Mouse (Mus musculus) CH12.LX (cell line): ENCODE results near the gene Rbp4. TPM values are rescaled to one million over a fixed set of nuclear protein-coding genes. Genes with fewer than 3 reads are reported as not detected.

ENCODE experiments used
- DNase-seq: peaks from one replicate; pipeline ENCODE4 v3.0.0-alpha.2; 2013; ENCODE audit errors: extremely low read depth
- H3K27ac ChIP-seq: 2 replicates; pipeline ENCODE4 v1.5.1; 2012; ENCODE audit warnings: low read depth, mild to moderate bottlenecking, control low read depth, moderate library complexity; ENCODE audit not compliant: insufficient read depth
- H3K27me3 ChIP-seq: replicated peaks from 2 replicates; pipeline ENCODE3; 2012; ENCODE audit warnings: inconsistent platforms
- H3K36me3 ChIP-seq, 2 experiments: replicated peaks in 1 of 2; 2 replicates each; pipeline versions ENCODE3 to v1.6.1; 2012; ENCODE audit warnings: inconsistent platforms in 1 of 2, low read length in 1 of 2, mild to moderate bottlenecking in 1 of 2, mixed read lengths in 1 of 2, moderate library complexity in 1 of 2; ENCODE audit not compliant: control insufficient read depth in 1 of 2, insufficient read depth in 1 of 2
- H3K4me1 ChIP-seq, 2 experiments: 2 replicates each; pipeline ENCODE4 v1.6.1; 2012; ENCODE audit warnings: inconsistent platforms in 1 of 2, moderate library complexity in 1 of 2; ENCODE audit not compliant: insufficient read depth in 2 of 2, control insufficient read depth in 1 of 2
- H3K4me2 ChIP-seq: 2 replicates; pipeline ENCODE4 v1.6.1; 2012; ENCODE audit warnings: low read depth, mild to moderate bottlenecking, control low read depth; ENCODE audit not compliant: poor library complexity, insufficient read depth, severe bottlenecking
- H3K4me3 ChIP-seq, 3 experiments: fragments of 150-350 bp in 1 of 3; sonication (generic) in 1 of 3; replicated peaks in 1 of 3; 2 replicates each; pipeline versions ENCODE3 to v1.5.1; 2011 to 2012; ENCODE audit warnings: low read depth in 2 of 3, low read length in 2 of 3, mild to moderate bottlenecking in 2 of 3, moderate library complexity in 2 of 3, control low read depth in 1 of 3, improper control_type of control experiment in 1 of 3, inconsistent platforms in 1 of 3, mixed read lengths in 1 of 3; ENCODE audit not compliant: poor library complexity in 1 of 3
- H3K79me2 ChIP-seq: replicated peaks from 2 replicates; pipeline ENCODE4 v1.6.1; 2012; ENCODE audit warnings: mild to moderate bottlenecking, moderate library complexity; ENCODE audit not compliant: control insufficient read depth, poor library complexity, insufficient read depth, severe bottlenecking; ENCODE audit errors: extremely low read depth
- H3K9ac ChIP-seq: 2 replicates; pipeline ENCODE4 v1.6.1; 2012; ENCODE audit warnings: low read depth, mild to moderate bottlenecking, control low read depth, moderate library complexity; ENCODE audit not compliant: insufficient read depth
- H3K9me3 ChIP-seq: replicated peaks from 2 replicates; pipeline ENCODE3; 2012; ENCODE audit warnings: low read length, inconsistent platforms, mixed read lengths
- CHD1 ChIP-seq: IDR thresholded peaks from 2 replicates; pipeline ENCODE4 v1.6.1; 2012; ENCODE audit warnings: low read depth, low read length, improper control_type of control experiment, inconsistent platforms
- CHD2 ChIP-seq: IDR thresholded peaks from 2 replicates; pipeline ENCODE4 v1.6.1; 2011; ENCODE audit warnings: low read length, improper control_type of control experiment
- CTCF ChIP-seq, 2 experiments: IDR thresholded peaks in 1 of 2; conservative IDR thresholded peaks in 1 of 2; 2 replicates each; pipeline ENCODE4 v1.5.1; 2011 to 2012; ENCODE audit warnings: low read depth in 2 of 2, low read length in 2 of 2, improper control_type of control experiment in 1 of 2, inconsistent platforms in 1 of 2, mild to moderate bottlenecking in 1 of 2, moderate library complexity in 1 of 2
- E2F4 ChIP-seq: IDR thresholded peaks from 2 replicates; pipeline ENCODE4 v1.6.1; 2011; ENCODE audit warnings: low read depth, low read length, improper control_type of control experiment; ENCODE audit not compliant: insufficient replicate concordance
- ETS1 ChIP-seq: conservative IDR thresholded peaks from 2 replicates; pipeline ENCODE4 v1.6.1; 2012; ENCODE audit warnings: low read depth, mild to moderate bottlenecking, inconsistent platforms, low read length, improper control_type of control experiment, moderate library complexity
- GABPA ChIP-seq: IDR thresholded peaks from 2 replicates; pipeline ENCODE4 v1.6.1; 2012; ENCODE audit warnings: low read depth, low read length, improper control_type of control experiment, inconsistent platforms; ENCODE audit not compliant: insufficient replicate concordance
- JUN ChIP-seq: IDR thresholded peaks from 2 replicates; pipeline ENCODE4 v1.6.1; 2011; ENCODE audit warnings: low read depth, mild to moderate bottlenecking, low read length, improper control_type of control experiment, moderate library complexity; ENCODE audit not compliant: insufficient read depth
- JUND ChIP-seq: conservative IDR thresholded peaks from 2 replicates; pipeline ENCODE4 v1.6.1; 2011; ENCODE audit warnings: low read depth, low read length, improper control_type of control experiment
- MAFK ChIP-seq: IDR thresholded peaks from 2 replicates; pipeline ENCODE4 v1.6.1; 2011; ENCODE audit warnings: low read length, improper control_type of control experiment; ENCODE audit not compliant: insufficient replicate concordance
- MAX ChIP-seq: IDR thresholded peaks from 2 replicates; pipeline ENCODE4 v1.6.1; 2011; ENCODE audit warnings: low read length, improper control_type of control experiment
- MAZ ChIP-seq: IDR thresholded peaks from 2 replicates; pipeline ENCODE4 v1.6.1; 2012; ENCODE audit warnings: low read depth, mild to moderate bottlenecking, inconsistent platforms, low read length, improper control_type of control experiment, moderate library complexity
- MYC ChIP-seq: IDR thresholded peaks from 2 replicates; pipeline ENCODE4 v1.6.1; 2011; ENCODE audit warnings: low read depth, mild to moderate bottlenecking, improper control_type of control experiment, low read length
- NELFE ChIP-seq: IDR thresholded peaks from 2 replicates; pipeline ENCODE4 v1.6.1; 2011; ENCODE audit warnings: low read depth, low read length, improper control_type of control experiment
- PAX5 ChIP-seq: IDR thresholded peaks from 2 replicates; pipeline ENCODE4 v1.6.1; 2012; ENCODE audit warnings: low read length, inconsistent platforms, mixed read lengths
- POLR2A ChIP-seq: IDR thresholded peaks from 2 replicates; pipeline ENCODE4 v1.6.1; 2011; ENCODE audit warnings: low read depth, mild to moderate bottlenecking, improper control_type of control experiment, low read length
- RCOR1 ChIP-seq: conservative IDR thresholded peaks from 2 replicates; pipeline ENCODE4 v1.6.1; 2012; ENCODE audit warnings: low read depth, mild to moderate bottlenecking, inconsistent platforms, low read length, improper control_type of control experiment
- SMC3 ChIP-seq: IDR thresholded peaks from 2 replicates; pipeline ENCODE4 v1.6.1; 2011; ENCODE audit warnings: low read depth, low read length, improper control_type of control experiment
- TCF12 ChIP-seq: IDR thresholded peaks from 2 replicates; pipeline ENCODE4 v1.6.1; 2014; ENCODE audit warnings: low read depth, mild to moderate bottlenecking, inconsistent platforms, low read length, improper control_type of control experiment
- UBTF ChIP-seq: IDR thresholded peaks from 2 replicates; pipeline ENCODE4 v1.6.1; 2012; ENCODE audit warnings: low read depth, mild to moderate bottlenecking, inconsistent platforms, low read length, improper control_type of control experiment, moderate library complexity
- USF1 ChIP-seq: IDR thresholded peaks from 2 replicates; pipeline ENCODE4 v1.6.1; 2014; ENCODE audit warnings: low read depth, mild to moderate bottlenecking, inconsistent platforms, low read length, improper control_type of control experiment
- USF2 ChIP-seq: conservative IDR thresholded peaks from 2 replicates; pipeline ENCODE4 v1.6.1; 2011; ENCODE audit warnings: low read depth, low read length, improper control_type of control experiment
- ZC3H11A ChIP-seq: IDR thresholded peaks from 2 replicates; pipeline ENCODE4 v1.6.1; 2012; ENCODE audit warnings: low read depth, mild to moderate bottlenecking, inconsistent platforms, low read length, improper control_type of control experiment
- ZKSCAN1 ChIP-seq: IDR thresholded peaks from 2 replicates; pipeline ENCODE4 v1.6.1; 2012; ENCODE audit warnings: low read depth, inconsistent platforms, low read length, improper control_type of control experiment, borderline replicate concordance
- ZMIZ1 ChIP-seq: IDR thresholded peaks from 2 replicates; pipeline ENCODE4 v1.6.1; 2012; ENCODE audit warnings: low read depth, mild to moderate bottlenecking, inconsistent platforms, low read length, improper control_type of control experiment
- ZNF384 ChIP-seq: IDR thresholded peaks from 2 replicates; pipeline ENCODE4 v1.6.1; 2012; ENCODE audit warnings: low read depth, low read length, improper control_type of control experiment, inconsistent platforms
- dilution Hi-C: fragments of 300-500 bp; cut with MboI; formaldehyde crosslinking; loops from 2 replicates; pipeline ENCODE4 v1.14.3; 2020; ENCODE audit warnings: low sequenced_read_pairs; ENCODE audit not compliant: extremely low pct_unique_long_range_greater_than_20kb, extremely low pct_ligation_motif_present
- in situ Hi-C: fragments of 300-500 bp; cut with MboI; formaldehyde crosslinking; loops from 3 replicates; pipeline ENCODE4 v1.14.3; 2019; ENCODE audit warnings: low sequenced_read_pairs, low pct_ligation_motif_present, low pct_unique_long_range_greater_than_20kb, mixed read lengths
- polyA plus RNA-seq: library from polyadenylated mRNA; unstranded; fragments of >175 nt; gene quantifications from 2 replicates; pipeline ENCODE4 v1.2.1, GENCODE M21; 2012; ENCODE audit warnings: low read depth; ENCODE audit not compliant: insufficient read length
- total RNA-seq, 2 experiments: library from RNA; depleted of rRNA; stranded (reverse); fragments of 300-350 nt in 1 of 2; fragments of >200 nt in 1 of 2; gene quantifications; 2 replicates each; pipeline ENCODE4 v1.2.3; 2012 to 2014

Gene Rbp4
- total and polyA plus RNA-seq, 3 experiments = 0.13 TPM; not detected in 2

- dilution Hi-C loops = no loop called here
- no peaks in the 10 kb centered on the region for H3K27me3 ChIP-seq
- no peak overlapping the region for H3K4me2 ChIP-seq
- H3K9me3 ChIP-seq = no peaks in the 10 kb centered on the region
- no peaks in the 10 kb centered on the region for H3K4me1 ChIP-seq
- TF ChIP-seq CTCF (conservative IDR thresholded peaks at IDR 0.05 in 1 of 2, IDR thresholded peaks at IDR 0.05 in 1 of 2; ENCODE audit: low read depth in 2 of 2, low read length in 2 of 2) (no peak), GABPA (no peak), RCOR1 (no peak), POLR2A (no peak), CHD2 (no peak), MAZ (no peak), MAFK (no peak), PAX5 (no peak), ZC3H11A (no peak), ETS1 (no peak), ZMIZ1 (no peak)
- TF ChIP-seq, all 38 proteins: peak for 0
- in situ Hi-C loops = no loop called here
- peaks cover 30 to 57% of the 10 kb centered on the region in 2 experiments for H3K36me3 ChIP-seq
- H3K9ac ChIP-seq = no peak overlapping the region
- no peak overlapping the region for H3K27ac ChIP-seq
- no peaks in the 10 kb centered on the region for H3K79me2 ChIP-seq
- no peak for DNase-seq
- H3K4me3 ChIP-seq = no peak overlapping the region
These were observed 50.0 kb downstream of the Rbp4 start for GRCm38 (mm10) chr19:38075051-38075450.

DNA sequence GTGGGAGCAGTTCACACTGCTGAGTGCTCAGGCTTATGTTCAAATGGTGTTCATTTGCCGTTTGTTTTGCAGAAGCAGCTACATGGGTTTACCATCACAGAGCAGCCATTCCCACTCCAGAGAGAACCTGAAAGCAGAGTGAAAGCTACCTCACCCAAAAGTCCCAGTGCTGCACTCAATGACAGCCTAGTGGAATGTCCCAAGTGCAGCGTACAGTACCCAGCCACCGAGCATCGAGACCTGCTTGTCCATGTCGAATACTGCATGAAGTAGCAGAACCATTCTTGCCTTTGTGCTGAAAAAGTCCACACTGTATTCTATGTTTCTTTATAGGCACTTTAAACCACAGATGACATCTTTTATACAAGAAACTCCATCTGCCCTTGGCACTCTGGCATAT lies 51.9 kb downstream of the Rbp4 start:
- H3K4me1 ChIP-seq = no peaks in the 10 kb centered on the region
- in situ Hi-C loops (no loop called here), dilution Hi-C loops (no loop called here)
- no peak overlapping the region for H3K27ac ChIP-seq
- H3K79me2 ChIP-seq = no peaks in the 10 kb centered on the region
- no peak overlapping the region for H3K9ac ChIP-seq
- DNase-seq = no peak
- no peaks in the 10 kb centered on the region for H3K9me3 ChIP-seq
- H3K36me3 ChIP-seq = peaks cover 37 to 73% of the 10 kb centered on the region in 2 experiments
- H3K4me3 ChIP-seq = no peak overlapping the region
- H3K4me2 ChIP-seq = no peak overlapping the region
- no peaks in the 10 kb centered on the region for H3K27me3 ChIP-seq
- TF ChIP-seq USF1 (no peak), UBTF (no peak), ZC3H11A (no peak), RCOR1 (no peak), USF2 (no peak), MAX (no peak), TCF12 (no peak), ETS1 (no peak), ZKSCAN1 (no peak), SMC3 (no peak), CTCF (conservative IDR thresholded peaks at IDR 0.05 in 1 of 2, IDR thresholded peaks at IDR 0.05 in 1 of 2; ENCODE audit: low read depth in 2 of 2, low read length in 2 of 2) (no peak), E2F4 (no peak), CHD1 (no peak), MYC (no peak), ZNF384 (no peak), JUND (no peak), CHD2 (no peak), NELFE (no peak), JUN (no peak)

Other genes with a start within 250 kb of the Rbp4 start
- gene Myof, start 81.7 kb downstream of the Rbp4 start, total RNA-seq (2012; rRNA removed) = 0.29 and 0.30 TPM in 2 replicates
- gene Myof, start 81.7 kb downstream of the Rbp4 start, total RNA-seq (2014; rRNA removed) = 0.49 and 0.59 TPM in 2 replicates
- gene Myof, start 81.7 kb downstream of the Rbp4 start, polyA plus RNA-seq = 3.9 and 4.1 TPM in 2 replicates
- 29.6 and 33.0 TPM in 2 replicates for gene Cep55, start 70.3 kb downstream of the Rbp4 start, total RNA-seq (2012; rRNA removed)
- 76.2 and 90.8 TPM in 2 replicates for gene Cep55, start 70.3 kb downstream of the Rbp4 start, total RNA-seq (2014; rRNA removed)
- 64.2 and 70.4 TPM in 2 replicates for gene Cep55, start 70.3 kb downstream of the Rbp4 start, polyA plus RNA-seq
- not detected in 2 replicates for gene Ffar4, start 28.2 kb downstream of the Rbp4 start, total RNA-seq (2012; rRNA removed)
- gene Ffar4, start 28.2 kb downstream of the Rbp4 start, total RNA-seq (2014; rRNA removed) = not detected in 2 replicates
- not detected in 2 replicates for gene Ffar4, start 28.2 kb downstream of the Rbp4 start, polyA plus RNA-seq
- not detected in 2 replicates for gene Pde6c, start 7.5 kb upstream of the Rbp4 start, total RNA-seq (2012; rRNA removed)
- gene Pde6c, start 7.5 kb upstream of the Rbp4 start, total RNA-seq (2014; rRNA removed) = not detected in 2 replicates
- gene Pde6c, start 7.5 kb upstream of the Rbp4 start, polyA plus RNA-seq = not detected in 2 replicates
- gene Fra10ac1, start 98.9 kb upstream of the Rbp4 start, total RNA-seq (2012; rRNA removed) = 21.1 and 22.2 TPM in 2 replicates
- 21.6 and 24.9 TPM in 2 replicates for gene Fra10ac1, start 98.9 kb upstream of the Rbp4 start, total RNA-seq (2014; rRNA removed)
- 50.4 and 60.5 TPM in 2 replicates for gene Fra10ac1, start 98.9 kb upstream of the Rbp4 start, polyA plus RNA-seq
- 0.04 TPM in 1 of 2 replicates, not detected in the other for gene Lgi1, start 139.3 kb upstream of the Rbp4 start, total RNA-seq (2012; rRNA removed)
- gene Lgi1, start 139.3 kb upstream of the Rbp4 start, total RNA-seq (2014; rRNA removed) = 0.11 and 0.20 TPM in 2 replicates
- gene Lgi1, start 139.3 kb upstream of the Rbp4 start, polyA plus RNA-seq = 0.30 TPM in 1 of 2 replicates, not detected in the other